Mouse (Mus musculus) limb, embryonic 13.5 days (tissue): ENCODE data around the gene C530008M17Rik. TPM values are rescaled to one million over a fixed set of nuclear protein-coding genes. Genes with fewer than 3 reads are reported as not detected.

Source experiments
- ATAC-seq: fragments of 200-750 bp; cut with Nextera tagmentation; 2 replicates; pipeline ENCODE4 v1.8.0; 2017; ENCODE audit warnings: low read depth, moderate number of reproducible peaks, moderate TSS enrichment; ENCODE audit not compliant: low FRiP score
- H3K27ac ChIP-seq: fragments of 300-500 bp; sonication (generic); 2 replicates; pipeline ENCODE4 v1.5.1; 2015; ENCODE audit warnings: inconsistent platforms, mild to moderate bottlenecking, moderate library complexity
- H3K27me3 ChIP-seq: fragments of 300-500 bp; sonication (generic); 2 replicates; pipeline ENCODE4 v1.6.1; 2015; ENCODE audit warnings: mild to moderate bottlenecking, inconsistent platforms
- H3K36me3 ChIP-seq: fragments of 300-500 bp; sonication (generic); 2 replicates; pipeline ENCODE4 v1.6.1; 2015; ENCODE audit warnings: inconsistent platforms, mild to moderate bottlenecking, moderate library complexity
- H3K4me1 ChIP-seq: fragments of 300-500 bp; sonication (generic); 2 replicates; pipeline ENCODE4 v1.6.1; 2015; ENCODE audit warnings: inconsistent platforms
- H3K4me2 ChIP-seq: fragments of 300-500 bp; sonication (generic); replicated peaks from 2 replicates; pipeline ENCODE4 v1.6.1; 2015; ENCODE audit warnings: inconsistent platforms, mild to moderate bottlenecking, moderate library complexity
- H3K4me3 ChIP-seq: fragments of 300-500 bp; sonication (generic); 2 replicates; pipeline ENCODE4 v1.5.1; 2015; ENCODE audit warnings: moderate library complexity, mild to moderate bottlenecking, inconsistent platforms
- H3K9ac ChIP-seq: fragments of 300-500 bp; sonication (generic); 2 replicates; pipeline ENCODE4 v1.6.1; 2015; ENCODE audit warnings: mild to moderate bottlenecking, inconsistent platforms
- H3K9me3 ChIP-seq: fragments of 300-500 bp; sonication (generic); 2 replicates; pipeline ENCODE4 v1.6.1; 2016; ENCODE audit warnings: inconsistent platforms
- WGBS: fragments of 180-500 bp; shearing (Covaris S2); methylation state at CpG from one replicate; pipeline ENCODE4 v1.1.7; 2015; 5-methylcytosine and 5-hydroxymethylcytosine counted together
- polyA plus RNA-seq: library from polyadenylated mRNA; unstranded; fragments of >200 nt; fragmentation: Nextera tagmentation; extraction: Ambion mirVana; gene quantifications from 2 replicates; pipeline ENCODE4 v1.2.1, GENCODE M21; 2015

The C530008M17Rik gene
- polyA plus RNA-seq, 1 experiment from 2014 or later, result 24.2 TPM

GRCm38 (mm10) chr5:76668547-76668946 lies 12.2 kb downstream of the C530008M17Rik start:
- H3K27me3 ChIP-seq, result no peaks in the 10 kb centered on the region
- no peak; the same call in 1 of the 2 replicates for ATAC-seq
- H3K4me2 ChIP-seq, result no peak overlapping the region
- no peak overlapping the region for H3K27ac ChIP-seq
- H3K4me3 ChIP-seq, result no peak overlapping the region
- 24% methylated on average over 5 of the region's 5 CpGs for WGBS
- H3K9ac ChIP-seq, result no peak overlapping the region
- H3K9me3 ChIP-seq, result no peaks in the 10 kb centered on the region
- no peaks in the 10 kb centered on the region for H3K36me3 ChIP-seq
- peaks cover 10% of the 10 kb centered on the region for H3K4me1 ChIP-seq

GRCm38 (mm10) chr5:76670183-76670582 lies 13.9 kb downstream of the C530008M17Rik start:
- H3K27ac ChIP-seq, result no peak overlapping the region
- peaks cover 15% of the 10 kb centered on the region for H3K4me1 ChIP-seq
- ATAC-seq, result no peak
- H3K27me3 ChIP-seq, result no peaks in the 10 kb centered on the region
- no peak overlapping the region for H3K4me3 ChIP-seq
- 90% methylated on average over 10 of the region's 10 CpGs for WGBS
- H3K36me3 ChIP-seq, result no peaks in the 10 kb centered on the region
- no peaks in the 10 kb centered on the region for H3K9me3 ChIP-seq
- no peak overlapping the region for H3K4me2 ChIP-seq
- no peak overlapping the region for H3K9ac ChIP-seq

GRCm38 (mm10) chr5:76674022-76674653 lies 17.8 kb downstream of the C530008M17Rik start:
- 0 out of 2 replicates have a peak, but pooled peaks cover 2% of the 10 kb centered on the region for H3K9me3 ChIP-seq
- H3K36me3 ChIP-seq, result no peaks in the 10 kb centered on the region
- no peak for ATAC-seq
- no peak overlapping the region for H3K4me2 ChIP-seq
- no peak overlapping the region for H3K9ac ChIP-seq
- H3K4me1 ChIP-seq, result peaks cover 10% of the 10 kb centered on the region
- H3K4me3 ChIP-seq, result no peak overlapping the region
- H3K27ac ChIP-seq, result no peak overlapping the region
- no peaks in the 10 kb centered on the region for H3K27me3 ChIP-seq
- WGBS, result 91% methylated on average over 5 of the region's 5 CpGs

GRCm38 (mm10) chr5:76675369-76675768 lies 19.1 kb downstream of the C530008M17Rik start:
- no peak for ATAC-seq
- peaks cover 10% of the 10 kb centered on the region for H3K4me1 ChIP-seq
- no peaks in the 10 kb centered on the region for H3K27me3 ChIP-seq
- H3K9ac ChIP-seq, result no peak overlapping the region
- H3K4me3 ChIP-seq, result no peak overlapping the region
- H3K9me3 ChIP-seq, result 0 out of 2 replicates have a peak, but pooled peaks cover 7% of the 10 kb centered on the region
- H3K4me2 ChIP-seq, result no peak overlapping the region
- no peaks in the 10 kb centered on the region for H3K36me3 ChIP-seq
- 0 out of 2 replicates have a peak overlapping the region, but pooled peaks have one; percentile 72 for H3K27ac ChIP-seq
- 50% methylated on average over 4 of the region's 4 CpGs for WGBS

GRCm38 (mm10) chr5:76680959-76681358 lies 24.6 kb downstream of the C530008M17Rik start:
- H3K4me1 ChIP-seq, result peaks cover 11% of the 10 kb centered on the region
- 79% methylated on average over 3 of the region's 3 CpGs for WGBS

GRCm38 (mm10) chr5:76681895-76682656 lies 25.8 kb downstream of the C530008M17Rik start:
- no peak for ATAC-seq
- Histone ChIP-seq H3K9me3 (0 out of 2 replicates have a peak, but pooled peaks cover 7% of the 10 kb centered on the region), H3K4me1 (peaks cover 21% of the 10 kb centered on the region), H3K4me2 (no peak overlapping the region), H3K36me3 (no peaks in the 10 kb centered on the region), H3K4me3 (no peak overlapping the region), H3K27ac (no peak overlapping the region), H3K9ac (no peak overlapping the region), H3K27me3 (no peaks in the 10 kb centered on the region)
- 68% methylated on average over 4 of the region's 4 CpGs for WGBS

More at GRCm38 (mm10) chr5:76680959-76681358, 24.6 kb downstream of the C530008M17Rik start:
- Histone ChIP-seq H3K4me2 (no peak overlapping the region), H3K9me3 (0 out of 2 replicates have a peak, but pooled peaks cover 7% of the 10 kb centered on the region), H3K4me3 (no peak overlapping the region), H3K27me3 (no peaks in the 10 kb centered on the region), H3K9ac (no peak overlapping the region), H3K27ac (no peak overlapping the region), H3K36me3 (no peaks in the 10 kb centered on the region)
- ATAC-seq, result no peak

GRCm38 (mm10) chr5:76683455-76683854 lies 27.1 kb downstream of the C530008M17Rik start:
- no peaks in the 10 kb centered on the region for H3K27me3 ChIP-seq
- H3K36me3 ChIP-seq, result no peaks in the 10 kb centered on the region
- H3K4me3 ChIP-seq, result no peak overlapping the region
- H3K9ac ChIP-seq, result no peak overlapping the region
- H3K4me2 ChIP-seq, result no peak overlapping the region
- 0 out of 2 replicates have a peak, but pooled peaks cover 7% of the 10 kb centered on the region for H3K9me3 ChIP-seq
- ATAC-seq, result no peak
- H3K4me1 ChIP-seq, result peaks cover 29% of the 10 kb centered on the region
- no peak overlapping the region for H3K27ac ChIP-seq
- 84% methylated on average over 5 of the region's 5 CpGs for WGBS

- 93% methylated on average over 15 of the region's 15 CpGs for WGBS
- Histone ChIP-seq H3K36me3 (no peaks in the 10 kb centered on the region), H3K27ac (no peak overlapping the region), H3K4me2 (no peak overlapping the region), H3K27me3 (no peaks in the 10 kb centered on the region), H3K9ac (no peak overlapping the region), H3K9me3 (0 out of 2 replicates have a peak, but pooled peaks cover 4% of the 10 kb centered on the region), H3K4me3 (no peak overlapping the region), H3K4me1 (peaks cover 38% of the 10 kb centered on the region)
- no peak for ATAC-seq
These were observed 28.6 kb downstream of the C530008M17Rik start for GRCm38 (mm10) chr5:76684658-76685605.

GRCm38 (mm10) chr5:76687961-76688600 lies 31.8 kb downstream of the C530008M17Rik start:
- H3K27ac ChIP-seq, result peak overlapping the region; percentile 61; the same call in 1 of the 2 replicates
- 89% methylated on average over 10 of the region's 10 CpGs for WGBS
- no peak overlapping the region for H3K4me3 ChIP-seq

GRCm38 (mm10) chr5:76688643-76689042 lies 32.3 kb downstream of the C530008M17Rik start:
- Histone ChIP-seq H3K36me3 (no peaks in the 10 kb centered on the region), H3K4me1 (peaks cover 43% of the 10 kb centered on the region), H3K4me2 (no peak overlapping the region), H3K4me3 (no peak overlapping the region), H3K9me3 (no peaks in the 10 kb centered on the region), H3K27ac (peak overlapping the region; percentile 61; the same call in 1 of the 2 replicates), H3K9ac (no peak overlapping the region), H3K27me3 (no peaks in the 10 kb centered on the region)
- WGBS, result 69% methylated on average over 6 of the region's 6 CpGs
- 0 out of 2 replicates have a peak, but pooled peaks have one; percentile 52 for ATAC-seq

More at GRCm38 (mm10) chr5:76687961-76688600, 31.8 kb downstream of the C530008M17Rik start:
- Histone ChIP-seq H3K9me3 (no peaks in the 10 kb centered on the region), H3K27me3 (no peaks in the 10 kb centered on the region), H3K36me3 (no peaks in the 10 kb centered on the region), H3K4me1 (peaks cover 46% of the 10 kb centered on the region), H3K9ac (no peak overlapping the region), H3K4me2 (no peak overlapping the region)
- ATAC-seq, result no peak

- no peak overlapping the region for H3K9ac ChIP-seq
- no peaks in the 10 kb centered on the region for H3K27me3 ChIP-seq
- no peak overlapping the region for H3K4me3 ChIP-seq
- no peaks in the 10 kb centered on the region for H3K36me3 ChIP-seq
- ATAC-seq, result peak; percentile 60; the same call in 1 of the 2 replicates
- H3K4me1 ChIP-seq, result peaks cover 43% of the 10 kb centered on the region
- H3K9me3 ChIP-seq, result no peaks in the 10 kb centered on the region
- H3K4me2 ChIP-seq, result no peak overlapping the region
- 43% methylated on average over 5 of the region's 5 CpGs for WGBS
- H3K27ac ChIP-seq, result no peak overlapping the region
These were observed 33.9 kb downstream of the C530008M17Rik start for GRCm38 (mm10) chr5:76690177-76690593.
